Mouse (Mus musculus): ENCODE measurements at regions not wholly inside any gene's neighbourhood (a gene's known extent, or its start where the extent isn't known, plus 50 kb on each side); places are given as distances from the start of the nearest gene placed in this dataset.

- no peak for DNase-seq (ENCODE audit: low spot score in 2 of 2)
These were observed 414.8 kb upstream of the Frg1 start for GRCm38 (mm10) chr8:41831713-41832112.

- no peak for DNase-seq (ENCODE audit: low spot score in 2 of 2)
These were observed 413.5 kb upstream of the Frg1 start for GRCm38 (mm10) chr8:41830407-41830806.

- DNase-seq (ENCODE audit: low spot score in 2 of 2) = peak; percentile 4 to 5
These were observed 408.1 kb upstream of the Frg1 start for GRCm38 (mm10) chr8:41824928-41825327.

- DNase-seq (ENCODE audit: low spot score in 2 of 2) = no peak
These were observed 406.2 kb upstream of the Frg1 start for GRCm38 (mm10) chr8:41823041-41823440.

- DNase-seq (ENCODE audit: low spot score in 2 of 2) = no peak
These were observed 404.8 kb upstream of the Frg1 start for GRCm38 (mm10) chr8:41821676-41822075.

- no peak for DNase-seq (ENCODE audit: low spot score in 2 of 2)
These were observed 403.9 kb upstream of the Frg1 start for GRCm38 (mm10) chr8:41820605-41821395.

- no peak for DNase-seq (ENCODE audit: low spot score in 2 of 2)
These were observed 401.7 kb upstream of the Frg1 start for GRCm38 (mm10) chr8:41818577-41818976.

- DNase-seq (ENCODE audit: low spot score in 2 of 2) = no peak
These were observed 401.2 kb upstream of the Frg1 start for GRCm38 (mm10) chr8:41818079-41818478.

- no peak for DNase-seq (ENCODE audit: low spot score in 2 of 2)
These were observed 398.4 kb upstream of the Frg1 start for GRCm38 (mm10) chr8:41815272-41815671.

GRCm38 (mm10) chr8:41795625-41796024 is 378.8 kb upstream of the Frg1 start:
- DNase-seq (ENCODE audit: low spot score in 2 of 2) = no peak

- no peak for DNase-seq (ENCODE audit: low spot score in 2 of 2)
These were observed 370.3 kb upstream of the Frg1 start for GRCm38 (mm10) chr8:41786952-41787861.

- DNase-seq (ENCODE audit: low spot score in 2 of 2) = no peak
These were observed 369.1 kb upstream of the Frg1 start for GRCm38 (mm10) chr8:41785977-41786376.

- DNase-seq (ENCODE audit: low spot score in 2 of 2) = no peak
These were observed 366.0 kb upstream of the Frg1 start for GRCm38 (mm10) chr8:41782837-41783236.

GRCm38 (mm10) chr8:41779459-41779858 is 362.6 kb upstream of the Frg1 start:
- no peak for DNase-seq (ENCODE audit: low spot score in 2 of 2)

- DNase-seq (ENCODE audit: low spot score in 2 of 2) = no peak
These were observed 354.9 kb upstream of the Frg1 start for GRCm38 (mm10) chr8:41771729-41772128.

- DNase-seq (ENCODE audit: low spot score in 2 of 2) = no peak
These were observed 336.6 kb upstream of the Frg1 start for GRCm38 (mm10) chr8:41753481-41753880.

- no peak for DNase-seq (ENCODE audit: low spot score in 2 of 2)
These were observed 335.8 kb upstream of the Frg1 start for GRCm38 (mm10) chr8:41752641-41753040.

GRCm38 (mm10) chr8:41747024-41747423 is 330.1 kb upstream of the Frg1 start:
- no peak for DNase-seq (ENCODE audit: low spot score in 2 of 2)

GRCm38 (mm10) chr8:41742796-41743670 is 326.2 kb upstream of the Frg1 start:
- DNase-seq (ENCODE audit: low spot score in 2 of 2) = no peak

GRCm38 (mm10) chr8:41717002-41717401 is 300.1 kb upstream of the Frg1 start:
- no peak for DNase-seq (ENCODE audit: low spot score in 2 of 2)

- no peak for DNase-seq (ENCODE audit: low spot score in 2 of 2)
These were observed 296.9 kb upstream of the Frg1 start for GRCm38 (mm10) chr8:41713634-41714330.
